Mouse (Mus musculus) ES-E14 (cell line): Measurements from ENCODE around the gene Cwc22. TPM values are rescaled to one million over a fixed set of nuclear protein-coding genes. Genes with fewer than 3 reads are reported as not detected.
A peak's percentile ranks its signal among the peaks of the same experiment; 100 is the strongest.

Experiments used
- DNase-seq: peaks from one replicate; pipeline ENCODE4 v3.0.0-alpha.2; 2013; ENCODE audit warnings: low read depth, low spot score
- H3K27ac ChIP-seq: 2 replicates; pipeline ENCODE4 v1.5.1; 2012; ENCODE audit warnings: low read depth, mild to moderate bottlenecking, low read length, moderate library complexity, mixed read lengths; ENCODE audit not compliant: poor library complexity, insufficient read depth, severe bottlenecking
- H3K36me3 ChIP-seq: 2 replicates; pipeline ENCODE4 v1.6.1; 2012; ENCODE audit warnings: mild to moderate bottlenecking, low read length, moderate library complexity, mixed read lengths; ENCODE audit not compliant: control insufficient read depth, poor library complexity, insufficient read depth, severe bottlenecking
- H3K4me1 ChIP-seq, 2 experiments: fragments of 150-350 bp in 1 of 2; sonication (generic) in 1 of 2; 2 replicates each; pipeline ENCODE4 v1.6.1; 2012; ENCODE audit warnings: low read length in 2 of 2, mild to moderate bottlenecking in 1 of 2, mixed read lengths in 1 of 2; ENCODE audit not compliant: control insufficient read depth in 2 of 2, insufficient read depth in 2 of 2, poor library complexity in 1 of 2
- H3K4me3 ChIP-seq, 2 experiments: fragments of 150-350 bp in 1 of 2; sonication (generic) in 1 of 2; 2 replicates each; pipeline ENCODE4 v1.5.1; 2012; ENCODE audit warnings: low read length in 2 of 2, low read depth in 1 of 2, mild to moderate bottlenecking in 1 of 2, mixed read lengths in 1 of 2; ENCODE audit not compliant: insufficient read depth in 1 of 2, poor library complexity in 1 of 2, severe bottlenecking in 1 of 2
- H3K9ac ChIP-seq: 2 replicates; pipeline ENCODE4 v1.6.1; 2012; ENCODE audit warnings: low read depth, mild to moderate bottlenecking, low read length, mixed read lengths; ENCODE audit not compliant: poor library complexity, insufficient read depth, severe bottlenecking
- H3K9me3 ChIP-seq: fragments of 150-350 bp; sonication (generic); 2 replicates; pipeline ENCODE4 v1.6.1; 2012; ENCODE audit warnings: low read depth, mild to moderate bottlenecking, low read length; ENCODE audit not compliant: control insufficient read depth, insufficient read depth
- CHD2 ChIP-seq: IDR thresholded peaks from 2 replicates; pipeline ENCODE4 v1.6.1; 2014; ENCODE audit warnings: mild to moderate bottlenecking, low read depth, low read length, inconsistent platforms
- HCFC1 ChIP-seq: IDR thresholded peaks from 2 replicates; pipeline ENCODE4 v1.6.1; 2012; ENCODE audit warnings: low read length, inconsistent platforms, borderline replicate concordance; ENCODE audit not compliant: insufficient read depth
- MAFK ChIP-seq: IDR thresholded peaks from 2 replicates; pipeline ENCODE4 v1.6.1; 2014; ENCODE audit warnings: mild to moderate bottlenecking, low read depth, low read length, inconsistent platforms; ENCODE audit not compliant: insufficient read depth
- ZC3H11A ChIP-seq: IDR thresholded peaks from 2 replicates; pipeline ENCODE4 v1.6.1; 2012; ENCODE audit warnings: low read depth, mild to moderate bottlenecking, inconsistent platforms, low read length, borderline replicate concordance
- ZNF384 ChIP-seq: IDR thresholded peaks from 2 replicates; pipeline ENCODE4 v1.6.1; 2012; ENCODE audit warnings: low read depth, low read length, inconsistent platforms
- in situ Hi-C, 2 experiments: fragments of 600-800 bp; cut with MboI; formaldehyde crosslinking; loops; one replicate each; pipeline ENCODE4 v1.15.1; 2025; ENCODE audit warnings: low sequenced_read_pairs in 2 of 2, inconsistent platforms in 1 of 2; ENCODE audit not compliant: unreplicated experiment in 2 of 2
- total RNA-seq: library from RNA; depleted of rRNA; stranded (reverse); fragments of 300-350 nt; gene quantifications from 2 replicates; pipeline ENCODE4 v1.2.3, GENCODE M21; 2012

Cwc22 gene
- total RNA-seq, 1 experiment: 57.7 TPM

DNA sequence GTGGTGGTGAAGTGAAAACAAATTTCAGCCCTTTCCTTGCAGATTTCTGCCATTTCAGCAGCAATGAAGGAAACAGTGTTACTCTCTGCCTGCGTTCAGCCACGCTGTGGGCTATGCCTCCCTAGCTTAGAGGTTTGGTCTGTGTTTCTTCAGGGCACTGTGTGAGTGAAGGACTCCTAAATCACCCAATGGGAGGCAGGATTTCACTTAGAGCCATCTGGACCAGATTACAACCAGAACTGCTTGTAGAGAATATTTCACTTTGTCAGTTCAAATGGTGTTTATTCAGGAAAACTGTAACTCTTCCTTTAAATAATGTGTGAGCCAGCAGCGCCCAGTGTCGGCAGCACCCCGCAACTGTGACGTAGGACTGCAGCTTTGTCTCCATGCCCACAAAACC, 82.2 kb downstream of the Cwc22 start:
- H3K27ac ChIP-seq: no peak overlapping the region
- no peaks in the 10 kb centered on the region for H3K9me3 ChIP-seq
- no peaks in the 10 kb centered on the region for H3K4me1 ChIP-seq
- DNase-seq: no peak
- H3K9ac ChIP-seq: no peak overlapping the region
- H3K36me3 ChIP-seq: no peaks in the 10 kb centered on the region
- TF ChIP-seq MAFK: no peak
- no peak for TF ChIP-seq ZC3H11A
- no peak for TF ChIP-seq ZNF384
- no peak for TF ChIP-seq CHD2
- no peak for TF ChIP-seq HCFC1
- in situ Hi-C loops: no loop called here
- H3K4me3 ChIP-seq: no peak overlapping the region

DNA sequence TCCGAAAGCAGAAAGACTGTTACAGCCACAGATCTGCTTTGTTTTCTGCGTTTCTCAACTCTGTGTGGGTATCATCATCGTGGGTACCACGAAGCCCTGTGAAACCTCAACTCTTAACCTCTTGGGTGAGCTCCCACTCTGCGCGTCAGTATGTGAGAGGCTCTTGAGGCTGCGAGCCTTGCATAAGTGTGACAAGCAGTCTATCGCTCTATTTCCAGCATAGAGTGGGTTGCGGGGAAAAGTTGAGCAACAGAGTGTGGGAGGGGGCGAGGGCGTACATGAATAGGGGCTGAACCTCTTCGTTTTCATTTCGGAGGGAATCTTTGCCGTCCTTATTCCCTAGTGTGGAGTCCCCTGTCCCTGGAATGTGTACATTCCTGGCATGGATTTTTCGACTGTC, 82.7 kb downstream of the Cwc22 start:
- H3K27ac ChIP-seq: no peak overlapping the region
- no peak overlapping the region for H3K4me3 ChIP-seq
- DNase-seq: no peak

DNA sequence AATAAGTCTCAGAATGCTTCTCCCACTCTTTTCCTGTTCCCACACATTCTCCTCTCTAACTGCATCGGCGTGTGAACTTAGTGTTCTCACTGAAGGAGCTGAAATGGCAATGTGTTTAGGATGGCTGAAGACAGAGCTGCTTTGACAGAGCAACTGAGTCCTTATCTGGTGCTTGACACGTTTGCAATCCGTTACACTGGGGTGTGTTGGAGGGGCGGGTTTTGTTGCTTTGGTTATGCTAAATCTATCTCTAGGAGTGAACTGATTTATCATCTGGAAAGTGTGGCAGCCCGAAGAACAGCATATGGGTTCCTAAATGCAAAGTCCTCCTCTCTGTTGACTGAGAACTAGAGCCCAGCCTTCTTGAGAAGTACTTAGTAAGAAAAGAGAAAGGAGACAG, 104.7 kb downstream of the Cwc22 start:
- in situ Hi-C loops: no loop called here
- Histone ChIP-seq H3K9me3 (no peaks in the 10 kb centered on the region), H3K4me1 (no peaks in the 10 kb centered on the region), H3K36me3 (no peaks in the 10 kb centered on the region), H3K27ac (no peak overlapping the region), H3K9ac (no peak overlapping the region), H3K4me3 (no peak overlapping the region)
- no peak for TF ChIP-seq MAFK
- TF ChIP-seq HCFC1: no peak
- DNase-seq: no peak

More for the DNA sequence above, 82.7 kb downstream of the Cwc22 start:
- Histone ChIP-seq H3K9me3 (no peaks in the 10 kb centered on the region), H3K4me1 (no peaks in the 10 kb centered on the region), H3K36me3 (no peaks in the 10 kb centered on the region), H3K9ac (no peak overlapping the region)
- in situ Hi-C loops: no loop called here
- TF ChIP-seq ZC3H11A (no peak), MAFK (no peak), HCFC1 (no peak), ZNF384 (no peak), CHD2 (no peak)

DNA sequence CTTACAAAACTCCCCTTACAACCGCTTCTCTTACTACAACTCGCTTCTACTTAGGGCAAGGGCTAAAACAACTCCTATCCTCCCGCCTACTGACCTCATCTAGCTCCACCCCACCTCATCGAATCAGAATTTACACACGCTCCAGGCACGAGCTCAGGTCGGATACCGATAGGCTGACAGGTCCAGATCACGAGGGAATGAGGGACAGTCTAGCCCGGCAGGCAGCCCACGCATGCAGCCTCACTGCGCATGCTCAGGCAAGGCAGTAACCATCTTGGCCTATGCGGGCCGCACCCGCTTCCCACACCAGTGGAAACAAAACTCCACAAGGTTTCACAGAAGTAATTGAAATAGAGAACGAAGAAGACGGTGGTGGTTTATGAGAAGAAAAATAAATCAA, 106.6 kb downstream of the Cwc22 start:
- Histone ChIP-seq H3K9me3 (no peaks in the 10 kb centered on the region), H3K4me1 (no peaks in the 10 kb centered on the region), H3K36me3 (no peaks in the 10 kb centered on the region), H3K27ac (no peak overlapping the region), H3K4me3 (no peak overlapping the region), H3K9ac (no peak overlapping the region)
- TF ChIP-seq ZNF384 (no peak), CHD2 (no peak), HCFC1 (no peak), MAFK (no peak), ZC3H11A (no peak)
- in situ Hi-C loops: no loop called here
- peak; percentile 8 for DNase-seq

DNA sequence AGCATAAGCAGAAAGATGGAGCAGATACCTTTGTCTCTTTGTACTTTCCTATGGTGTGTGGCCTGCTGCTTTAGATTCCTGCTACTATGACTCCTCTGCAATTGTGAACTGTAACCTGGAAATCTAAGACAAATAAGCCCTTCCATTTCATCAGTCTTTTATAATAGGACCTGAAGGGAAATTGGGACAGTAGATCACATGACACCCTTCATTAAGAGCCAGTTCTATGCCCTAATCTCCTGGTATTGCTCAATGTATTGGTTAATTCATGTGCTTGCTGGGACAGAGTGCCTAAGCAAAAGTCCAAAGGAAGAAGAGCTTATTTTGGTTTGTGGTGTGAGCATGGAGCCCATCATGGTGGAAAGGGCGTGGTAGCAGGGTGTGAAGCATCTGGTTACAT, 107.5 kb downstream of the Cwc22 start:
- H3K4me3 ChIP-seq: no peak overlapping the region
- no peak overlapping the region for H3K9ac ChIP-seq
- in situ Hi-C loops: no loop called here
- no peak for DNase-seq
- TF ChIP-seq MAFK (no peak), ZC3H11A (no peak), CHD2 (no peak), ZNF384 (no peak), HCFC1 (no peak)
- no peaks in the 10 kb centered on the region for H3K4me1 ChIP-seq
- no peaks in the 10 kb centered on the region for H3K36me3 ChIP-seq
- no peaks in the 10 kb centered on the region for H3K9me3 ChIP-seq
- H3K27ac ChIP-seq: no peak overlapping the region
